Mouse (Mus musculus): ENCODE results near the gene Gm17949.

The Gm17949 gene

DNA sequence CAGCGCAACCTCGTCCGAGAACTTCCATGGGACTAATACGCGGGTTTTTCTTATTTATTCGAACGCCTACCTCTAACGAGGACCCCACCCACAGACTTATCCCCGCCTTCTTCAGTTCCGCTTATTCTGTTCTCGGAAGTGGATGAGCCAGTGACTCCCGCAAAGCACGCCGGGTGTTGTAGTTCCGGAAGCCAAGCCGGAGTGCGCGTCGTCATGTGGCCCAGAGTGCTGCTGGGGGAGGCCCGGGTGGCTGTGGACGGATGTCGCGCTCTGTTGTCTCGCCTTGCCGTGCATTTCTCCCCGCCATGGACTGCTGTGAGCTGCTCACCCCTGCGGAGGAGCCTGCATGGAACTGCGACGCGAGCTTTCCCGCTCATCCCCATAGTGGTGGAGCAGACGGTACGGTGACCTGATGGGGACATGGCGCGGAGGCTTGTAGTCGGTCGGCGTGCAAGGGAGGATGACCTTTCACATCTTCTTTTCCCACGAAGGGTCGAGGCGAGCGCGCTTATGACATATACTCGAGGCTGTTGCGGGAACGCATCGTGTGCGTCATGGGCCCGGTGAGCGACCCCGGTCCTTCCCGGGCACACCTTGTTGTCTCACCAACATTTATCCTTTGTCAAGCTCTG lies 21.0 kb upstream of the Gm17949 start, which contains the start of gene Clpp:
TSS of gene Clpp (plus strand) at position 191 of the 632 bp plus-strand sequence.
- DNase-seq (ENCODE audit: low read depth, low spot score) = peak; percentile 97

DNA sequence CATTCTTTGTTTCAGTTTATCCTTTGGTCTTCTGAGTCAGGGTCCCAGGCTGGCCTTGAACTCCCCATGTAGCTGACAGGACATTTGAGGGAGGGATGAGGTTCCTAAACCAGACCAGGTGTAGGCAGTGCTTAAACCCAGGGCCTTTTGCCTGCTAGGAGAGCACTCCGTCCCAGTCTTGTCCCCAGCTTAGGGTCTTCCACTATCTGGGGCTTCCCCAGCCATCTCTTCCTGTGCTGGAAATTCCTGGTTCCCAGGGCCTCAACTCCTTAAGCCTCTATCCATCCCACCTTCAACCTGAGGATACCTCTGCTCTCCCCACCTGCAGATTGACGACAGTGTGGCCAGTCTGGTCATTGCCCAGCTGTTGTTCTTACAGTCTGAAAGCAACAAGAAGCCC lies 20.3 kb upstream of the Gm17949 start:
- no peak for DNase-seq (ENCODE audit: low read depth, low spot score)

DNA sequence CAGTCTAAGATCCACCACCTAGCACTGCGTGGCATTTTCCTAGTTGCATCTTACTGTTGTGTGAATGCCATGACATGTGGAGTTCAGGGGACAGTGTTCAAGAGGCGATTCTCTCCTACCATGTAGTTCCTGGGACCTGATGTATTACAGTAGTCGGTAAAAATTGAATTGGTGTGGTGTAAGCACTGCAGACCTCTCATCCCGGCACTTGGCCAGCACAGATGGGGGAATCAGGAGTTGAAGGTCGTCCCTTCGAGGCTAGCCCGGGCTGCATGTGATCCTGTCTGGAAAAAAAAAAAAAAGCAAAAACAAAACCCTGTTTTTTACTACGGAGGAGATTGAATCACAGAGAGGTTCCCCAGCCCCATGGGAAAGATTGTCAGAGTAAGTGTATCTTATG lies 16.2 kb upstream of the Gm17949 start:
- no peak for DNase-seq (ENCODE audit: low read depth, low spot score)

DNA sequence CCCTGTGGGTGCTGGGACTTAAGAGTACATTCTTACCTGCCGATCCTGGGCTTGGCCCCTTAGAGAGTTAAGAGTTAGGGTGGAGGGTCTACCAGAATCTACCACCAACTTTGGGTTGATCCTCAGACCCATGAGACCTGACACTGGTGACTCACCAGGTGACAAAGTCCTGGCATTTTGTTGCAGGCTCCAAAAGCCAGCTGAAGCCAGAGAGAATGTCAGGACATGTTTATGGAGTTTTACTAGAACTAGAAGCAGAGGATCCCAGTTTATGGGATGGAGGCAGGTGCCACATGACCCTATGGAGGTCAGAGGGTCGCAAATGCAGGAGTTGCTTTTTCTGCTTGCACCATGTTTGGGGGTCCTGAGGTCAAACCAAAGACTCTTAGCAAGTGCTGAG lies 14.8 kb upstream of the Gm17949 start:
- no peak for DNase-seq (ENCODE audit: low read depth, low spot score)

DNA sequence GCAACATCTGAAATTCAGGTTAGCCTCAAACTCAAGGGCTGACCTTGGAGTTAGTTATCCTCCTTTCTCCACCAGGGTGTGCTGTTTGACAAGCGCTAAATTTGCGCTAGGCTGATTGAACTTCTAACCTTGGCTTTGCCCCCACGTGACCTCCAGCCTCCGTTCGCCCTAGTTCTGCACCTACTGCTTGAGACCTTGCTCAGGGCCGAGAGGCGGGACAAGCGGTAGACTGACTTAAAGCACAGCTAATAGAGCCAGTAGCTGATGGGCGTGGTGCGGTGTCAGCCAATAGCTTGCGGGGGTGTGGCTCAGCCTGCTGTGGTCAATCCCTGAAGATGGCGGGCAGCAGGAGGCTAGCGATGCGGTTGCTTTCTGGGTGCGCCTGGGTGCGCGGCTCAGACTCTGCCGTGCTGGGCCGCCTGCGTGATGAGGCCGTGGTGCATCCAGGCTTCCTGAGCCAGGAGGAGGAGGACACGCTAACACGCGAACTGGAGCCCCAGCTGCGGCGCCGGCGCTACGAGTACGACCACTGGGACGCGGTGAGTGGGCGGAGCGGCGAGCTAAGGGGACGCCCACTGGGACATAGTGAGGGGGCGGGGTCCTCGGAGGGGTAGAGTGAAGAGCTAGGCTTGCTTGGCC lies 14.1 kb upstream of the Gm17949 start, which contains the start of gene Alkbh7:
TSS of gene Alkbh7 (plus strand) at position 311 of the 639 bp plus-strand sequence.
- peak; percentile 99 for DNase-seq (ENCODE audit: low read depth, low spot score)

GRCm38 (mm10) chr17:56999414-56999813 lies 11.9 kb upstream of the Gm17949 start:
- DNase-seq (ENCODE audit: low read depth, low spot score) = no peak

- no peak for DNase-seq (ENCODE audit: low read depth, low spot score)
Observed at GRCm38 (mm10) chr17:56999968-57000609, 11.2 kb upstream of the Gm17949 start, which contains the start of gene Pspn. TSS of gene Pspn (minus strand) at chr17:57000018.

DNA sequence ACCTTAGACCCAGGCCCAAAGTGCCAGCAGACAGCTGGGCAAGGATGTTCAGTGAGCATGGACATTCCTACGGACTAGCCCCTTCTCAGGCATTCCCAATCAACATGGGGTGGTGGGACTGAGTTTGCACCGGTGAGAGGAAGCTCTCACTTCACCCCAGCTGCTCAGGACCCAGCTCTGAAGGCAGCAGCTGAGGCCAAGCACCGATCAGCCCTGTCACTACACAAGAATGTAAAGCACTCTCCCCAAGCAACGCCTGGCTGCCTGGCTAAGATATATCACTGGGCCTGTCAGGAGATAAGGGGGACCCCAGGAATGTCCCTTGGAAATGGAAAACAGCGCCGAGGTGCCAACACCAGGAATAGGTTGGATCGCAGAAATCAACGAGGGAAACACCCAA lies 10.0 kb upstream of the Gm17949 start:
- no peak for DNase-seq (ENCODE audit: low read depth, low spot score)

DNA sequence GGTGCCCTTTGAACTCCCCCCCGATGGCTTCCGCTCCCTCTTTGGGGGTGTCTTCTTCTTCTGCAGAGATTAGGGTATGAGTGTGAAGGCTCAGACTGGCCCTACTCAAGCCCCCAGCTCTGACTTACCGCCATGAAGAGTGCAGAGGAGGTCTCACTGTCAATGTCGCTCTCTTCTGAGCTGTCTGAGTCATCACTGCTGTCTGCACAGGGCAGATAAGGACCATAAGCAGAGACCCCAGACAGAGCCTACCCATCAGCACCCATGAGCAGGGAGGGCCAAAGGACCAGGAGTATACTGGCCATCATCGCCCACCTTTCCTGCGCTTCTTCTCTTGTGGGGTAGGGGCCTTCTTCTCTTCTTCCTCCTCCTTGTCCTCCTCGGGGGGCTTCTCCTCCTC lies 7.3 kb upstream of the Gm17949 start:
- DNase-seq (ENCODE audit: low read depth, low spot score) = no peak

- DNase-seq (ENCODE audit: low read depth, low spot score) = no peak
Observed at GRCm38 (mm10) chr17:57007137-57007905, 3.9 kb upstream of the Gm17949 start.

- DNase-seq (ENCODE audit: low read depth, low spot score) = no peak
Observed at GRCm38 (mm10) chr17:57010911-57011235, 396 bp upstream of the Gm17949 start.

- DNase-seq (ENCODE audit: low read depth, low spot score) = no peak
Observed at GRCm38 (mm10) chr17:57012245-57012795, 1.1 kb downstream of the Gm17949 start.

DNA sequence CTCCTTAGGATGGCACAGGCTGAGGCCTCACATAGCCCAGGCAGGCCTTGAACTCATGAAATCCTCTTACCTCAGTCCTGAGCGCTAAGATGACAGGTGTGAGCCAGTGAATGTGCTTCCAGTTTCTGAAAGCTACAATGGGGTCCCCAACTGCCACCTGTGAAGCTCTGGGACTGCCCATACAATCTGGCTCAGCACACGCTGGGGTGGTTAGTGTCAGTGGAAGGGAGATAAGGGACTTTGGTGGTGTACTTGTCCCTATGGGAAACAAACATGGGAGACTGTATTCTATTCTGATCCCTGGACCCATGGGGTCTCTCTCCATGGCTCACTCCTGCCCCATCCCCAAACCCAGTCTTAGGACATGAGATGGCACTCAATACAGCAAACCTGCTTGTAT lies 8.4 kb downstream of the Gm17949 start:
- DNase-seq (ENCODE audit: low read depth, low spot score) = no peak

DNA sequence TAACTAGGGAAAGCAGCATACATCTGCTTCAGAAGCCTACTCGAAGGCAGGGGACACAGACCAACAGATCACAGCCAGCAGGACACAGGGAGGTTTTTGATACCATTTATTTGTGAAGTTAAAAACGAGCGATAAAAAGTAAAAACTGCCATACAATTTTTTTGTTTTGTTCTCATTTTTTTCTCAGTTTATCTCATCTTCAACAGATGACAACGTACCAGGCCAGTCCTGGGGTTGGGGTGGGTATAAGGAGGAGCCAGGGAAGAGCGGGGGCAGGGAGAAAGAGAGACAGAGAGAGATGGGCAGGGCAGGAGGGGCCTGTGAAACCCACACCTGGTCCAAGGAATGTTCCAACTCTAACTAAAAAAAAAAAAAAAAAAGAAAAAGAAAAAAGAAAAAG lies 9.7 kb downstream of the Gm17949 start:
- DNase-seq (ENCODE audit: low read depth, low spot score) = no peak

DNA sequence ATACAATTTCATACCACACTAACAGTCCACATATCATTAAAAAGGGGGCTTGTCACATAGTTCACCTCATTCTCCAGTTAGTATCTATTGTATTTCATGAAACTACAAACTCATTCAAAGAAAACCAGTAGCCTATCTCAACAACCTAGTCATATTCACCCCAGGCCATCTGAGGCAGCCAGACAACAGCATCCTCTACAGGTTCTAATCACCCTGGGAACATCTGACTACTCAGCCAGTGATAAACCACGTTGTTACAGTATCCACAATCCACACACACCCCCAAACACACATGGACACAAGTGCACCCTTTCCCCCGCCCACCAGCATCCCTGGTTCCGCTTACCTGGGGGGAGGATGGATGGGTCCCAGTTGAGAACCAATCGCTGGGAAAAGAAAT lies 16.2 kb downstream of the Gm17949 start:
- no peak for DNase-seq (ENCODE audit: low read depth, low spot score)

- no peak for DNase-seq (ENCODE audit: low read depth, low spot score)
Observed at GRCm38 (mm10) chr17:57029691-57030090, 18.4 kb downstream of the Gm17949 start.

DNA sequence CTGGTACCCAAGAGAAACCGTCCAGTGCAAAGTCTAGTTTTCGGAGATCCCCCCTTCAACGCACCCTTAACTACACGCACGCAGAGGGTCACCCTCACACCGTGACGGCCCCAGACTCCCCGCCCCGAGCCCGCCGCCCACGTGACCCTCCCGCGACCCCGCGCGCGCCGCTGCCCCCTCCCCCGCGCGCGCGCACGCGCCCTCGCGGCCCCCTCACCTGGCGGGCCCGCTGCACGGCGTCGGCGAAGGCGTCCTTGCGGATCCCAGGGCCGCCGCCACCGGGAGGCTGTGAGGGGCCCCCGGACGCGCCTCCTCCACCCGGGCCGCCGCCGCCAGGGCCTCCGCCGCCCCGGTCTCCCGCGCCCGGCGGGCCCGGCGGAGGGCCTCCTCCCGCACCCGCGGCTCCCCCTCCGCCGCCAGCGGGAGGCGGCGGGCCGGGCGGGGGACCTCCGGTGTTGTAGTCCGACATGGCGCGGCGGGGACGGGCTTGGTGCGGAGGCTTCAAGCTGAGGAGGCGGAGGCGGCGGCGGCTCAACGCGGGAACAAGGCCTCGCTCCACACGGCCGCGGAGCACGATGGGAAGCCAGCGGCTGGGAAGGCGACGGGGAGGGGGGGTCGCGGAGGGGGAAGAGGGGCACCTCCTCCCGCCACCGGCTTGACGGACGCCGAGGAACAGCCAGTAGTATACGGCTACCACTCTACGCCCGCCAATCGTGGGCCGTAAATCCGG lies 19.8 kb downstream of the Gm17949 start, which contains the start of gene Khsrp:
TSS of gene Khsrp (minus strand) at position 592 of the 730 bp plus-strand sequence.
- peak; percentile 61 for DNase-seq (ENCODE audit: low read depth, low spot score)

DNA sequence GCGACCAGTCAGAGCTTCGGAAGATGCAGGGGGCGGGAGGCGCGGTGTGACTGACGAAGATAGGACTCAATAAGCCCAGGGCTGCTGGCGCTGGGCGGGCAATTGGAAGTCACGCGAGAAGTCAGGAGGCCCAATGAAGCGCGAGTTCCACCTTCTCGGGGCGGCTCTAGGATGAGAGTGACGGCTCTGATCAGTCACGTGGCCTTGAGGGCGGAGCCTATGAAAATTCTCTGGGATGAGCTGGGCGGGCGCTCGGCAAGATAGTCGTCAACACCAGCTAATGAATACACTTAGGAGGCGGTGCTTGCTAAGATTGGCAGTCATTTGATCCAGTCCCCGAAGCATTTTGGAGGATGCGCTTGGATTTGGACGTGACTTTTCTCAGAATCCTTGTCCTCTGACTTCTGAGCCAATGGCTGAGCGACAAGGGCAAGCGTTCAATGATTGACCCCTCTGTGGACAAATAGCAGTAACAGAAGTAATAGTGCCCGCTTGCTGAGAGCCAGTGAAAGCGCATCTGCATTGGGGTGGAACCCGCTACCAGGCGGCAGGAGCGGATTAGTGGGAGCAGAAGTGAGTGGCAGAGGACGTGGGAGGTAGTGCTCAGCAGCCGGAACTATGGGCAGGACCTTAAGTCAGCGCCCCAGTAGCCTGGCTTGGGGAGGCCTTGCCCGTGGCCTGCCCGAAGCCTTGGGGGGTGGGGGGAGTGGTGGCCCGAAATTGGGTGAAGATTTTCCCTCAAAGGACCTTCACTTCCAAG lies 20.6 kb downstream of the Gm17949 start:
- DNase-seq (ENCODE audit: low read depth, low spot score) = peak; percentile 100

GRCm38 (mm10) chr17:57032854-57033253 lies 21.6 kb downstream of the Gm17949 start:
- peak; percentile 28 for DNase-seq (ENCODE audit: low read depth, low spot score)

GRCm38 (mm10) chr17:57038978-57039377 lies 27.7 kb downstream of the Gm17949 start:
- DNase-seq (ENCODE audit: low read depth, low spot score) = no peak

Measured in CD4-positive helper T cell, adult 2 months (primary cell).